Mouse (Mus musculus) granulocyte monocyte progenitor cell, adult 5-6 weeks (primary cell): Measurements from ENCODE around the gene Btbd2. TPM values are rescaled to one million over a fixed set of nuclear protein-coding genes. Genes with fewer than 3 reads are reported as not detected.
"Not testable (repeated sequence)": the region's sequence is repeated elsewhere in the genome, so short reads cannot be mapped to it uniquely, and the experiment has no call there.

Experiments used
- ATAC-seq: replicated peaks from 2 replicates; pipeline ENCODE4 v1.8.0; 2016; ENCODE audit warnings: mild to moderate bottlenecking, moderate TSS enrichment, inconsistent platforms; ENCODE audit not compliant: poor library complexity, severe bottlenecking
- total RNA-seq, 2 experiments: library from RNA; stranded (forward) in 1 of 2; stranded (reverse) in 1 of 2; fragments of 200-712, 200-1000 nt in 1 of 2; fragments of >200 nt in 1 of 2; fragmentation: Nextera tagmentation in 1 of 2; gene quantifications; 2 replicates each; pipeline ENCODE4 v1.2.3; 2014 to 2017

Gene Btbd2
- total RNA-seq, 2 experiments from 2014 or later, result 26.1 to 34.8 TPM

DNA sequence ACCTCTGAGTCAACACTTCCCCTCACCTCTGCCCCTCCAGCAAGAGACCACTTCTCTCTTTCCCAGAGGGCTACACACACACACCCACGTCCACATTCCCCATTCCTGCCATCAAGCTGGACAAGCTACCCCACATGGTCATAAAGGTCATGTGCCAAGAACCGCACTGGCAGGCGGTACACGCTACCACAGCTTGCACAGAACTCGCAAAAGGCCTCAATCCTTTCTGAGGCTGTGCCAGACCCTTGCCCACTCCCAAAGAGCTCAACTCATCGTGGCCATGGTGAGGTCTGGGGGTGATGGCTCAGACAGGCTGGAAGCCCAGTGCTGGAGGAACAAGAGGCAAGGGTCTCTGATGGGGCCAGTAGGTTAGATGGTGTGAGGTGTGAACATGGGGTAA is 2.0 kb downstream of the Btbd2 start:
- ATAC-seq, result no peak

DNA sequence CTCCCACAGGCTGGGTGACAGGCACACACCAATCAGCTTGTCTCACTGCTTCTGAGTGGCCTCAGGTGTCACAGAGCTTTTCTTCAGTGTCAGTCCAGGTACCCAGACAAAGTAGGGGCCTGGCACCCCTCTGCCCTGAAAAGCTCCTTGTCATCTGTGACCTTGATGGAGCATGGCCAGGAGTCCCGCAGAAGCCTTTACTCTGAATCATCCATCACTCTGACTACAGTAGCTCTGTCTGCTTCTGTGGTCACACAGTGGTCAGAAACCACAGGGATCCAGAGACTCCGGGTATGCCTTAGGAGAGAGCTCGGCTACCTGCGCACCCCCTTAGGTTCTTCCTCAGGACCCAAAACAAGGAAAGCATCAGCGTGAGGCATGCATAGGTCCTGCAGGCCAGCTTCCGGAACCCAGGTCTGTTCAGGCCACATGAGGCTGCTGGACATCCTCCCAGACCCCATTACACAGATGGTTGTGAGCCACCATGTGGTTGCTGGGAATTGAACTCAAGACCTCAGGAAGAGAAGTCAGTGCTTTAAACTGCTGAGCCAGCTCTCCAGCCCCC is 3.6 kb downstream of the Btbd2 start:
- ATAC-seq, result no peak

DNA sequence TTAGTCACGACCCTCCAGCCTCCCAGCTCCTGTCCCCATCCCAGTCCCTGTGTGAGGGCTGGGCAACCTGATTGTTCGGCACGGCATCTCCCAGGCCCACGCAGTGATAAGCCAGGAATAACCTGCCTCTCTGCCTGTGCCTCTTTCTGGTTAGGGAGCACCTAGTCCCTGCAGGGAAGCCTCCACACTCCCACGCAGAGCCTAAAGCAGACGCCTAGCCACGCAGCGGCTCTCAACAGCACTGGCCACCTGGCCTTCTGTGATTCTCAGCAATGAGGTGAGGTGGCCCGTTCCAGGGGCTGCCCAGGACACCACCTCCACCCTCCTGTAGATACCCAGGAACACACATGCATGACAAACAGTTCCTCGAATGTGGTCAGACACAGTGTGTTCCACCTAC is 6.5 kb downstream of the Btbd2 start:
- ATAC-seq, result no peak

DNA sequence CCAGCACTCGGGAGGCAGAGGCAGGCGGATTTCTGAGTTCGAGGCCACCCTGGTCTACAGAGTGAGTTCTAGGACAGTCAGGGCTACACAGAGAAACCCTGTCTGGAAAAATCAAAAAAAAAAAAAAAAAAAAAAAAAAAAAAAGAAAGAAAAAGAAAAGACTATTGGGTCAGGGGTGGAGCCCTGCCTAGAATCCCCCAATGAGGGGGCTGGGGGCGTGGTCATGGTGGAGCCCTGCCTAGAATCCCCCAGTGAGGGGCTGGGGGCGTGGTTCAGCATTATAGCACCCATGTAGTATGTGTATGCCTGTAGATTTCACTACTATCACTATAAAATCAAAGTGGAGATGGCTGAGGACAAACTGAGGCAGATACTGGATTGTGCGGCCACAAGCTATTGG is 7.0 kb downstream of the Btbd2 start:
- not testable (repeated sequence) for ATAC-seq

DNA sequence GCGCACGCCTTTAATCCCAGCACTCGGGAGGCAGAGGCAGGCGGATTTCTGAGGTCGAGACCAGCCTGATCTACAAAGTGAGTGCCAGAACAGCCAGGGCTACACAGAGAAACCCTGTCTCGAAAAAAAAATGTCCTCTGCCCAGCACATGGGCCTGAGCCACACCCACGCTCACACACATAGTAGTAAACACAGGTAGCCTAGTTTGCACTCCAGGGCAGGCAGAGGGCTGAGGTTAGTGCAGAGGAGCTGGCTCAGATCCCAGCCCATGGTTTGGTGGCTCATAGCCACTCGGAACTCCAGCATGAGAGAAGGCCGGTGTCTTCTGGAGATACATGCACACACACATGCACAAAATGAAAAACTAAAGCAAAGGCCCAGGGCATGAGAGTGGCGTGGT is 9.9 kb downstream of the Btbd2 start:
- no peak for ATAC-seq

DNA sequence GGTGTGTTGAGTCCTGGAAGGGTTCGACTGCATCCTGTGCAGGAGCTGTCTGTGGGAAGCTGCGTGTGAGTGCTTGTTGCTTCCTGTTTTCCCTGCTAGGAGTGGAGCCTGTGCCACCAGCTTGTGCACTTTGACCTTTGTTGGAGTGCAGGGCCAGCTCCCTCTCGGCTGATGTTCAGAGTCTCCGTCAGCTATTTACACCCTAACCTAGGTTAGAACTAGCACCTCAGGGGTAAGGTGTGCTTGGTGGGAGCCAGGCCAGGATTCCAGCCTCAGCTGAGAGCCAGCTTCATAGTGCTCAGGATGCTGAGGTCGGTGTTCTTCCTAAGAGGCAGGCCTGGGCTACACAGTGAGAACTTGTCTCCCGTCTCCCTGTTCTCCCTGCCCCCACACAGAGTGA is 21.5 kb downstream of the Btbd2 start:
- ATAC-seq, result no peak

DNA sequence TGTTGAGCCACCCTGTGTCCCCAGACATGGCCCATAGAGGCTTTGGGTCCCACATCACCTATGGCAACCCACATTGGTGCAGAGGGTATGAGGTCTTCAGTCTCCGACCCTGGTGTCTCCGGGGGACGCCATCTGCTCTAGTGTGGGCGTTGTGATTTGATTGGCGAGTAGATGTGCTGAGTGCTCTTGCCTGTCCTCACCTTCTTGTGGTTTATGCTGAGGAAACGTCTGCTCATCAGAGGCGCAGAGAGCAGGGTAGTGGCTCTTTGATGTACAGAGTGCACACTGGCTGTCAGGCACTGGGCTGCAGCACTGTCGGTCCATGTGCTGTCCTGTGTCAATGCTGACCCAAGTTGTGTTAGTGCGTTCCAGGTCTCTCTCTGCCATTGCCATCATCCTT is 27.9 kb downstream of the Btbd2 start:
- no peak for ATAC-seq

DNA sequence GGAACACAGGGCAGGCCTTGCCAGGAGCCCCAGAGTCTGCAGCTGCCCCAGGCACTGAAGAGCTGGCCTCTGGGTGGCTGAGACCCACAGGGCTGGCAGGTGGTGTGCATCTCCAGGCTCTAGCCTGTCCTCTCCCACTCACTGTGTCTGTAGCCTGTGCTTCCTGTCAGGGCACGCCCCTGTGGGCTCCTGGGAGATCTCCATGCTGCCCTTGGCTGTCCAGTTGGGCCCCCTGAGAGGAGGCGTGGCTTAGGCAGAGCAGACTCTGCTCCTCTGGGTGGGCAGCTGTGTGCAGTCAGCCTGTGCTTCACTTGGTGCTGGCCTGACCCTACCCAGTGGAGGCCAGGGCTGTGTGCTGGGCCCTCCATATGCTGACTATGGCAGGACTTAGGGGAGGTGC is 29.2 kb downstream of the Btbd2 start:
- no peak for ATAC-seq

DNA sequence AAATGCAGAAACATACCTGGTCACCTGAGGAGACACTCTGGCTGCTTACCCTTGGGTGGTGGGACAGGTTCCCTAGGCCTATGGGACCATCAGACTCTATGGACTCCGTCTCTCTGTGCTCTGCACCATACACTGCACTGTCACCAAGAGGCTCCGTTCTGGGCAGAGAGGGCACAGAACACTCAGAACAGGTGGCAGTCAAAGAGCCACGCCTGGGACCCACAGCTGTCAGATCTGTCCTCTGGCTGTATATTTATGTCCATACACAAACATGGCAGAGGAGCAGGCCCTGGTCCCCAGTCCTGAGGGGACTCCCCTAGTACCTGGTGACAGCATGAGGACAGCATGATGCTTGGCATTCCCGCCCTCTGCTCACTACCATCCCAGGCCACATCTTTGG is 31.1 kb downstream of the Btbd2 start:
- ATAC-seq, result no peak

DNA sequence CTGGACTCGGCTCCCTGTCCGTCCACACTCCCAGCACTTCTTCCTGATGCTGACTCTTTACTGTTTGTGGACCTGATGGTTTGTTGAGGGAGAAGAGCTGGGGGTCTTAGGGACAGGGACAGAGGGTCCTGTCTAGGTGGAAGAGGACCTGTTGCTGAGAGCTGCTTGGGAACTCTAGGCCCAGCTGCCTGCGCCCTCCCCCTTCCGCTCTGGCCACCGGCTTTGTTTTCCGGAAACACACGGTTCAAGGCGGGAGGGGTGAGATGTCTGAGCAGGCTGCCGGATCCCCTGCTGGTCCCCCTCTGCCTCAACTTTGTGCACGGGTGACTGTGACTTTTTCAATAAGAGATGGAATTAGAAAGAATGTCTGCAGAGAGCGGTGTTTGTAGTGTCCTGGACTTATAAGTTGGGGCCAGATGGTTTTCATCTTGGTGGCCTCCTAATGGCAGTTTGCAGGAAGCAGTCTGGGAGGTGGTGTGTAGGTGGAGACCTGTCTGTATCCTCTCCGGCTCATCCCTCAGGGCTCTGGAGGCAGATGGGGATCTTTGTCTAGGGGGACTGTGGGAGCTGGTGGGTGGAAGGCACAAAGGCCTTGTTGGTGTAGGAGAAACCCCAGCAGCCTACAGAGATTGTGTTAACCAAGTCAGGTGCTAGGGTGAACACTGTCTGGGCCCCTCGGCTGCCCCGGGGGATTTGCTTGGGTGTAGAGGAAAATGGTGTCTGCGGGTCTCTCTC is 33.2 kb downstream of the Btbd2 start:
- 0 out of 2 replicates have a peak, but pooled peaks have one; percentile 16 for ATAC-seq

DNA sequence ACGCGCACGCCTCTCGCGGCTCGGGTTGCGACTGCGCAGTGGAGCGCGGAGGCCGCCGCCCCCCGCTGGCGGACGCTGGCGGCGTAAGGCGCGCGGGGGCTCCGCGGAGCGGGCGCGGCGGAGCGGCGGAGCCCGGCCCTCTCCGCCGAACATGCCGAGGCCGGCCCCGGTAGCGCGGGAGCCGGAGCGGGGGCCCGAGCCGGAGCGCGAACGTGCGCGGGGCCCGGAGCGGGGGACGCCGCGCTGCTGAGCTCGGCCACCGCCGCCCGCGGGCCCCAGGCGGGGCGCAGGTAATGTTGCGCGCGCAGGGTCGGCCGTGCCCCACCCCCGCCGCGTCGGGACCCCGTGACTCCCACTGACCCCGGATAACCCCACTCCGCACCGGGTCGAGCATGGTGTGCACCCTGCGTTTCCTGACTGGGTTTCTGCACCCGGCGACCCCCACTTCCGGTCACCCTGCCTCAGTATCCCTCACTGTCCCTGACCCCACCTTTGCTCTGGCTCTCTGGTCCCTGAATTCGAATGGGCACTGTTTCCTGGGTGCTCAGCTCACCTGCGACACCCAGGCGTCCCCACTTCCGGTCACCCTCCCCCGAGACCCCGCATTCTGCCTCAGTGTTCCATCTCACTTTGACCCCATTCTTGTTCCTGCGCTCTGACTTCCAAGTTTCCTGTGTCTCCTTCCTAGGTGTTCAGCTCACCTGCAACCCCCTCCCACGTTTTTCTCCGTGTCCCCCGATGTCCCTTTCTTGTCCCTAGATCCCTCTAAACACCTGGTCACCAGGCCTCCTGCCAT is 34.0 kb downstream of the Btbd2 start, which contains the start of gene Csnk1g2:
Gene Csnk1g2, plus strand, starts transcription at position 178 of the 796 bp plus-strand sequence.
- ATAC-seq, result peak; percentile 25

DNA sequence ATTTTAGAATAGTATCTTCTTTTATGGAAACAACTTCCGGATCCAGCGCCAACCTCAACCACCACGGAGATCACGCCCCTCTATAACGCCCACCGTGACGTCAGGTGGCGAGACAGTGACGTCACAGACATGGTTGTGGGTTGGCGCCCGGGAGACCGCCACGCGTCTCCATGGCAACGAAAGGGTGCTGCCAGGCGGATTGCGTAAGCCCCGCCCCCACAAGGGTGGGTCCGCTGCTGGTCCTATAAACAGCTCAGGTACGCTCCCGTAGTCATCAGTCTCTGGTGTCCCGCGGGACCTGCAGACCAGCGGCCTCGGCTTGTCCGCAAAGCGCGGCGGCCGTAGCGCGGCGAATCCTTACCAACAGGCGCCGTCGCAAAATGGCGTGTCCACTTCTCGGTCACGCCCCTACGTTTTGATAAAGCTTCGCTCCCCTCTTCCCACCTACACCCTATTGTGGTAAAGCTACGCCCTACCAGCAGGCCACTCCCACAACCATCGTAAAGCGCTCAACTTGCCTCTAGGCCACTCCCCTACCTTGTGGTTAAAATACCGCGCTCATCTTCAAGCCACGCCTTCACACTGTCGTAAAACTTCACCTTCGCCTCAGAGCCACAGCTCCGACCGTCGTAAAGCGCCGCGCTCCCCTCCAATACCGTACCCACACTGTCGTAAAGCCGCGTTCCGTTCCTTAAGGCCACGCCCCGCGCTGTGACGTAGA is 34.8 kb downstream of the Btbd2 start:
- ATAC-seq, result peak; percentile 82

DNA sequence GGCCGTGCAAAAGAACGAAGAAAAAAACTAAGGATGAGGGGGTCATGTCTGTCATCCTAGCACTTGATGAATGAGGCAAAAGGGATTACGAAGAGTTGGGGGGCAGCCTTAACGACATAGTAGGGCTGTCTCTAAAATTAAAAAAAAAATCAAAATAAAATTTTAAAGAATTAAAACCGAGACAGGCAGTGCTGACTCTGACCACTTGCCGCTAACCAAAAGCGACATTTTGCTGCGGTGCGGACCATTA is 35.3 kb downstream of the Btbd2 start:
- ATAC-seq, result no peak

DNA sequence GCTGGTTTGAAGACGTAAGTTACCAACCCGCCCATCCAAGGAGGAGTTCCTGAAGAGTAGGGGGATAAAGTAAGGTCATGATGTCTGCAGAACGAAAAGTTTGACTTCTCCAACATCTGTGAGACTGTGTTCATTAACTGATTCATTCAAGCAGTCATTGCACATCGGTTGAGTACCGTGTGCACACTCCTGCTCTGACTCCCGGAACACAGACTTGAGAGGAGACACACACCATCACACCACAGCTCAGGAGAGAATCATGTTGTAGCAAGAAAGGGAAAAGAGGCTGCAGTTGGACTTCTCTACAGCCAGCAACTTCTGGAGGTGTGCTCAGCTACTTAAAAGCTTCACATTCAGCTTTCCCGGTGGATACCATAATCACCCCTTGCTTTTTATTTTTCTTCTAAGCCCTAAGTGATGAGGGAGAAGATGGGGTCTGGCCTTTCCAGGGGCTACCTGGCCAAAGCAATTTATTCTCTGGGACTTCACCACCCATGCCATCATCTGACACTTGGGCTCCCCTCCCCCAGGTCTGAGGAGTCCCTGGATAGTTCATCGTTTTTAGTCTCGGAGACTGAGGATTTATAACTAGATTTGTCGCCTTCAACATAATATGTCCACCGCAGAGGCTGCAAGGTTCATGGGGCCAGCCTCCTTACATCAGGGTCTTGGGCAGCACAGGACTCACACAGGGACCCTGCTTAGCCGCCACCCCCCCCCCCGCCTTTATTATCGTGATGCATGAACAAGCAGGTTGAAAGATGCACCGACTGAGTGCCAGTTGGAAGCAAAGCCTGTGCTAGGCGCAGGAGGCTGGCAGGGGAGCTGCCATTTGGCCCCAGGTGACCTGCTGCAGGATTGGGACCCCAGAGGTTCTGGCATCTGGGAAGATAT is 35.8 kb downstream of the Btbd2 start:
- ATAC-seq, result no peak

DNA sequence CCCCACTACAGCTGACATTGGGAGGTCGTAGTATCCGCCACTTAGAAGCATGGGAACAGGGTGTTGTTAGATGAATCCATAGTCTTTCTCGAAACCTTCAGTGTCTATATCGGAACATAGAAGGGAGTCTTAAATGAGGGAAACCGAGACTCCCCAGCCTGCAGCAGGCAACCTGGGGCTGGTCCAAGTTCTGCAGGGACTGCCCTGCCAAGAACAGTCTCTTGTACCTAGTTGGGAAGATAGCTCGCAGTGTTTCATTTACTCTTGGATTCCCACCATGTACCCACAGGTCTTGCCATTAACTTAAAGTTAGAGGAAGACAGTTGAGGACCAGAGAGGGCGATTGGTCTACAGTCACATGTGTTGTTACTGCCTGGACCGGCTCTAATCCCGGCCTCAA is 36.5 kb downstream of the Btbd2 start:
- ATAC-seq, result no peak

DNA sequence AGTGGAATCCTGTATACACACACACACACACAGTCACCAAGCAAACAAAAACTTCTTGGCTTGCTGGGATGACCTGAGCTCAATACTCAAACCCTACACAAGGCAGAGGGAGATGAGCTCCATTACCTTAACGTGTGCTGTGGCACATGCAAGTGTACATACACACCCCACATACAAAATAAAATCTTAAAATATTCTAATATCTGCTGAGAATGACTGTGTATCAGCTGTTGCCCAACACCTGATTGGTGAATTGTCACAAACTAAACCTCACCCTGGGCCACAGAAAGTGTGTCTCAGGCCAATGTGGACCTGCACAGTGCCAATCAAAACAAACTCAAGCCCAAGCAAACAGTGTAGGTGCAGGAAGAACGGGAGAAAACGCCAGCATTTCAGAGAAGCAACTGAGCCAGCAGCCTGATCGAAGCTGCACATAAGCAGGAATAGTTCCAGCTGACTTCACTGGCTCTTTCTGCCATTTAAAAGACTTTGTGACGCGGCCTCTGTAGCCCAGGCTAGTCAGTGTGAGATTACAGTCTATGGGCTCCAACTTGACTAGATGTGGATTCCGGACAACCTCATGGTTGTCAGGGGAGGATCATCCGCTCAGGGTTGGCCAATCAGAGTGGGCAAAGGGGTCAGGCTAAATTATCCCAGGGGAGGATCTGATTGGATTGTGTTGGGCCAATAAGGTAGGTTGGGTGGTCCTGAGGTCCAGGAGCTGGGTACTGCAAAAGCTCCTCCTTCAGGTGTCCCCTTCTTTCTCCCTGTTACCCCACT is 37.2 kb downstream of the Btbd2 start:
- no peak for ATAC-seq

DNA sequence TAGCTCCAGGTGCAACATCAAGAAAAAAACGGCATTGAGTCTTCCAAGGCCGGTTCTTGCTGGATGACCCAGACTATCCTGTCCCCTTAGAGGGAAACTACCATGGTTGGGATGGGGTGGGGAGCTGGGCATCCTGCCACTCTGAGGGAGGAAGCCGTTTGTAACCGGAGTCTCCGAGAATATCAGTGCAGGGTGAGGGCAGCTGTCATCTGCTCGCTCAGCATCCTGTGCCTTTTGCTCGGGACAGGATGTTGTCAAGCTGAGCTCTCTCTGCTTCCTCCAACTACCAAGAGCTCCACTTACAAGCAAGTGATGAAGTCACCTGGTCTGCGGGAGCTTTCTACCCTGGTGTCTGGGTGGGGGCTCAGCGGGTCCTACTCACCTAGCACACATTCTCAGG is 38.7 kb downstream of the Btbd2 start:
- ATAC-seq, result no peak

DNA sequence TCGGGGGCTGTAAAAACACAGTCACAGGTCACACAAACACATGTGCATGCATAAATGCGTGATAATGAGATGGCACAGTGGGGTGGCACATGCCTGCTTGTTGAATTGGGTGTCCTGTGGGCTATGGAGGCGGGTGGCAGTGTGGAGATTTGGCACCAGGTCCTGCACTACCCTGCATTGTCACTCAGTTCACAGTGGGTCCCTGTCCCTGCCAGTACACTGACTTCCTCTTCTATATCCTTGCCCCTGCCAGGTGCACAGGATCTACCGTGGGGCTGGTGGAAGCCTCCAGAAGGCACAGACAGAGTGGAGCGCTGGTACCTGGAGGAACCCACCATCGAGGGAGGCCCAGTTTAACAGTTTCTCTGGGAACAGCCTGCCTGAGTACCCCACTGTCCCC is 42.5 kb downstream of the Btbd2 start:
- ATAC-seq, result no peak

DNA sequence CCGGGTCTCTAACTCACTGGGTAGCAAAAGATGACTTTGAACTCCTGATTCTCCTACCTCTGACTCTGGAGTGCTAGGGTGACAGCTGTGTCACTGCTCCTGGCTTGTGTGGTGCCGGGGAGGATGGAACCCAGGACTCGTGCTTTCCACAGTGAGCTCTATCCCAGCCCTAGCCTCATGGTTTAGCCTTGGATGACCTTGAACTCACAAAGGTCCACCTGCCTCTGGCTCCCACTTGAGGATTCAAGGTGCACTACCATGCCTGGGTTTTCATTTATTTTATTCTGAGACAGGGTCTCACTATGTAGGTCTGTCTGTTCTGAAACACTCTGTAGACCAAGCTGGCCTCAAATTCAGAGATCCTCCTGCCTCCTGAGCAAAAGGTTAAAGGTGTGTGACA is 43.0 kb downstream of the Btbd2 start:
- ATAC-seq, result no peak
